Mouse (Mus musculus) ES-E14 (cell line): ENCODE data around the gene Pds5b.
"Not testable (repeated sequence)": the region's sequence is repeated elsewhere in the genome, so short reads cannot be mapped to it uniquely, and the experiment has no call there.

Source experiments
- CHD2 ChIP-seq: IDR thresholded peaks from 2 replicates; pipeline ENCODE4 v1.6.1; 2014; ENCODE audit warnings: mild to moderate bottlenecking, low read depth, low read length, inconsistent platforms
- HCFC1 ChIP-seq: IDR thresholded peaks from 2 replicates; pipeline ENCODE4 v1.6.1; 2012; ENCODE audit warnings: low read length, inconsistent platforms, borderline replicate concordance; ENCODE audit not compliant: insufficient read depth
- ZC3H11A ChIP-seq: IDR thresholded peaks from 2 replicates; pipeline ENCODE4 v1.6.1; 2012; ENCODE audit warnings: low read depth, mild to moderate bottlenecking, inconsistent platforms, low read length, borderline replicate concordance
- ZNF384 ChIP-seq: IDR thresholded peaks from 2 replicates; pipeline ENCODE4 v1.6.1; 2012; ENCODE audit warnings: low read depth, low read length, inconsistent platforms

DNA sequence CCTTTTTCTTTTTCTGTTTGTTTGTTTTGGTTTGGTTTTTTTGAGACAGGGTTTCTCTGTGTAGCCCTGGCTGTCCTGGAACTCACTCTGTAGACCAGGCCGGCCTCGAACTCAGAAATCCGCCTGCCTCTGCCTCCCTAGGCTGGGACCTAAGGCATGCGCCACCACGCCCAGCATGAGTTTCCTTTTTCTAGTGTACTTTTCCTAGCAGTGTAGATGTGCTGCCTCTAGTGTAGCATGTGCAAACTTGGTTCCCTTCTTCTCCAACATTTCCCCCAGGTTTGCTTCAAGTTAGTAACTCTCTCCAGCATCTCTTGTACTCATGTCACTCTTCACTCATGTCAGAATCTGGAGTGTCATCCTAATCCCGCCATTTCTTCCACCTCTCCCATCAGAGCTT, 9.3 kb downstream of the Pds5b start:
- not testable (repeated sequence) for TF ChIP-seq ZC3H11A, CHD2, ZNF384, HCFC1
